Mouse (Mus musculus): ENCODE data around the gene AB124611. TPM values are rescaled to one million over a fixed set of nuclear protein-coding genes. Genes with fewer than 3 reads are reported as not detected.

The AB124611 gene
- polyA plus RNA-seq, 1 experiment from 2014 or later = 5.4 TPM

GRCm38 (mm10) chr9:21575253-21575652 lies 49.3 kb downstream of the AB124611 start:
- Histone ChIP-seq H3K4me3 (no peak overlapping the region), H3K27me3 (no peaks in the 10 kb centered on the region), H3K4me1 (no peaks in the 10 kb centered on the region), H3K27ac (no peak overlapping the region), H3K4me2 (no peak overlapping the region), H3K9ac (no peak overlapping the region), H3K9me3 (replicated peaks) (no peaks in the 10 kb centered on the region), H3K36me3 (ENCODE audit: poor library complexity, severe bottlenecking) (peaks cover 91% of the 10 kb centered on the region)
- ATAC-seq = no peak
- WGBS = 96% methylated on average over 10 of the region's 10 CpGs

GRCm38 (mm10) chr9:21576286-21576685 lies 50.3 kb downstream of the AB124611 start:
- Histone ChIP-seq H3K4me1 (no peaks in the 10 kb centered on the region), H3K4me3 (no peak overlapping the region), H3K36me3 (ENCODE audit: poor library complexity, severe bottlenecking) (peaks cover 91% of the 10 kb centered on the region), H3K9me3 (replicated peaks) (no peaks in the 10 kb centered on the region), H3K27ac (no peak overlapping the region), H3K9ac (no peak overlapping the region), H3K27me3 (no peaks in the 10 kb centered on the region), H3K4me2 (no peak overlapping the region)
- WGBS = 95% methylated on average over 1 of the region's 1 CpGs
- no peak for ATAC-seq

GRCm38 (mm10) chr9:21578226-21578625 lies 52.2 kb downstream of the AB124611 start:
- H3K36me3 ChIP-seq (ENCODE audit: poor library complexity, severe bottlenecking) = peaks cover 91% of the 10 kb centered on the region

GRCm38 (mm10) chr9:21585401-21585800 lies 59.4 kb downstream of the AB124611 start:
- Histone ChIP-seq H3K4me2 (no peak overlapping the region), H3K4me3 (no peak overlapping the region), H3K4me1 (no peaks in the 10 kb centered on the region), H3K27me3 (no peaks in the 10 kb centered on the region), H3K9me3 (replicated peaks) (no peaks in the 10 kb centered on the region), H3K9ac (no peak overlapping the region), H3K27ac (no peak overlapping the region), H3K36me3 (ENCODE audit: poor library complexity, severe bottlenecking) (peaks cover 98% of the 10 kb centered on the region)
- ATAC-seq = no peak
- 95% methylated on average over 1 of the region's 1 CpGs for WGBS

More at GRCm38 (mm10) chr9:21578226-21578625, 52.2 kb downstream of the AB124611 start:
- H3K27ac ChIP-seq = no peak overlapping the region
- H3K27me3 ChIP-seq = no peaks in the 10 kb centered on the region
- H3K9ac ChIP-seq = no peak overlapping the region
- ATAC-seq = no peak
- no peaks in the 10 kb centered on the region for H3K9me3 ChIP-seq (replicated peaks)
- no peak overlapping the region for H3K4me2 ChIP-seq
- no peak overlapping the region for H3K4me3 ChIP-seq
- H3K4me1 ChIP-seq = no peaks in the 10 kb centered on the region
- 68% methylated on average over 3 of the region's 3 CpGs for WGBS

- 89% methylated on average over 23 of the region's 23 CpGs for WGBS
- ATAC-seq = no peak
- Histone ChIP-seq H3K27me3 (no peaks in the 10 kb centered on the region), H3K9ac (no peak overlapping the region), H3K36me3 (ENCODE audit: poor library complexity, severe bottlenecking) (peaks cover 84% of the 10 kb centered on the region), H3K4me2 (no peak overlapping the region), H3K27ac (no peak overlapping the region), H3K4me3 (no peak overlapping the region), H3K4me1 (peaks cover 13% of the 10 kb centered on the region), H3K9me3 (replicated peaks) (no peaks in the 10 kb centered on the region)
Observed at GRCm38 (mm10) chr9:21587678-21588349, 61.8 kb downstream of the AB124611 start.

- peaks cover 14% of the 10 kb centered on the region for H3K4me1 ChIP-seq
- no peaks in the 10 kb centered on the region for H3K9me3 ChIP-seq (replicated peaks)
- no peak for ATAC-seq
- no peak overlapping the region for H3K4me2 ChIP-seq
- H3K4me3 ChIP-seq = no peak overlapping the region
- H3K27me3 ChIP-seq = no peaks in the 10 kb centered on the region
- WGBS = 89% methylated on average over 8 of the region's 8 CpGs
- H3K36me3 ChIP-seq (ENCODE audit: poor library complexity, severe bottlenecking) = peaks cover 78% of the 10 kb centered on the region
- H3K27ac ChIP-seq = no peak overlapping the region
- H3K9ac ChIP-seq = no peak overlapping the region
Observed at GRCm38 (mm10) chr9:21588350-21588749, 62.4 kb downstream of the AB124611 start.

- no peak overlapping the region for H3K9ac ChIP-seq
- H3K9me3 ChIP-seq (replicated peaks) = no peaks in the 10 kb centered on the region
- H3K4me2 ChIP-seq = no peak overlapping the region
- no peaks in the 10 kb centered on the region for H3K27me3 ChIP-seq
- 89% methylated on average over 5 of the region's 5 CpGs for WGBS
- no peak for ATAC-seq
- H3K4me1 ChIP-seq = peaks cover 26% of the 10 kb centered on the region
- peaks cover 71% of the 10 kb centered on the region for H3K36me3 ChIP-seq (ENCODE audit: poor library complexity, severe bottlenecking)
- H3K4me3 ChIP-seq = no peak overlapping the region
- no peak overlapping the region for H3K27ac ChIP-seq
Observed at GRCm38 (mm10) chr9:21589538-21589937, 63.6 kb downstream of the AB124611 start.

GRCm38 (mm10) chr9:21591127-21591830 lies 65.3 kb downstream of the AB124611 start:
- no peak overlapping the region for H3K27ac ChIP-seq
- 80% methylated on average over 6 of the region's 6 CpGs for WGBS
- ATAC-seq = no peak
- no peak overlapping the region for H3K9ac ChIP-seq
- H3K4me1 ChIP-seq = peaks cover 36% of the 10 kb centered on the region
- no peaks in the 10 kb centered on the region for H3K27me3 ChIP-seq
- peak overlapping the region; percentile 97 for H3K4me2 ChIP-seq
- peaks cover 69% of the 10 kb centered on the region for H3K36me3 ChIP-seq (ENCODE audit: poor library complexity, severe bottlenecking)
- peak overlapping the region; percentile 100; the same call in 1 of the 2 replicates for H3K4me3 ChIP-seq
- H3K9me3 ChIP-seq (replicated peaks) = no peaks in the 10 kb centered on the region

- peak; percentile 75; the same call in 1 of the 2 replicates for ATAC-seq
- peak overlapping the region; percentile 97 for H3K4me2 ChIP-seq
- H3K4me3 ChIP-seq = peak overlapping the region; percentile 100
- peaks cover 36% of the 10 kb centered on the region for H3K4me1 ChIP-seq
- peaks cover 63% of the 10 kb centered on the region for H3K36me3 ChIP-seq (ENCODE audit: poor library complexity, severe bottlenecking)
- WGBS = 20% methylated on average over 17 of the region's 17 CpGs
- no peaks in the 10 kb centered on the region for H3K9me3 ChIP-seq (replicated peaks)
- peak overlapping the region; percentile 68 for H3K9ac ChIP-seq
- H3K27me3 ChIP-seq = no peaks in the 10 kb centered on the region
- H3K27ac ChIP-seq = peak overlapping the region; percentile 44; the same call in 1 of the 2 replicates
Observed at GRCm38 (mm10) chr9:21591831-21592702, 66.1 kb downstream of the AB124611 start.

GRCm38 (mm10) chr9:21592703-21593121 lies 66.7 kb downstream of the AB124611 start, which contains the start of the genes Timm29 and Yipf2:
TSS of gene Timm29 (plus strand) at chr9:21592722.
TSS of gene Yipf2 (minus strand) at chr9:21592828.
- H3K4me2 ChIP-seq = peak within 1 kb of the TSS; percentile 97
- peak; percentile 93 for ATAC-seq
- H3K36me3 ChIP-seq (ENCODE audit: poor library complexity, severe bottlenecking) = peaks cover 57% of the 10 kb centered on the region
- H3K27me3 ChIP-seq = no peaks in the 10 kb centered on the region
- H3K27ac ChIP-seq = peak within 1 kb of the TSS; percentile 88
- H3K4me3 ChIP-seq = peak within 1 kb of the TSS; percentile 100
- H3K4me1 ChIP-seq = peaks cover 36% of the 10 kb centered on the region
- WGBS = under 1% methylated on average over 30 of the region's 30 CpGs
- no peaks in the 10 kb centered on the region for H3K9me3 ChIP-seq (replicated peaks)
- H3K9ac ChIP-seq = peak within 1 kb of the TSS; percentile 94

GRCm38 (mm10) chr9:21593122-21593721 lies 67.2 kb downstream of the AB124611 start:
- 2% methylated on average over 67 of the region's 69 CpGs for WGBS
- peaks cover 36% of the 10 kb centered on the region for H3K4me1 ChIP-seq
- H3K36me3 ChIP-seq (ENCODE audit: poor library complexity, severe bottlenecking) = peaks cover 52% of the 10 kb centered on the region
- H3K4me2 ChIP-seq = peak overlapping the region; percentile 97
- peak overlapping the region; percentile 100 for H3K4me3 ChIP-seq
- no peaks in the 10 kb centered on the region for H3K9me3 ChIP-seq (replicated peaks)
- no peak; the same call in 1 of the 2 replicates for ATAC-seq
- H3K27me3 ChIP-seq = no peaks in the 10 kb centered on the region
- peak overlapping the region; percentile 88 for H3K27ac ChIP-seq
- H3K9ac ChIP-seq = peak overlapping the region; percentile 94
